Mouse (Mus musculus): ENCODE results near the gene R3hdml. TPM values are rescaled to one million over a fixed set of nuclear protein-coding genes. Genes with fewer than 3 reads are reported as not detected.

The R3hdml gene
- polyA plus RNA-seq, 1 experiment from 2014 or later = not detected

GRCm38 (mm10) chr2:163480191-163480825, 11.8 kb upstream of the R3hdml start:
- H3K36me3 ChIP-seq = no peaks in the 10 kb centered on the region
- H3K9me3 ChIP-seq = no peaks in the 10 kb centered on the region
- no peak overlapping the region for H3K4me2 ChIP-seq (replicated peaks)
- H3K27me3 ChIP-seq = peaks cover 23% of the 10 kb centered on the region
- no peak overlapping the region for H3K4me3 ChIP-seq
- H3K9ac ChIP-seq = no peak overlapping the region
- peaks cover 7% of the 10 kb centered on the region for H3K4me1 ChIP-seq
- H3K27ac ChIP-seq = no peak overlapping the region
- WGBS = 49% methylated on average over 18 of the region's 18 CpGs
- no peak for ATAC-seq (ENCODE audit: insufficient number of reproducible peaks, insufficient read depth, low FRiP score, low TSS enrichment)

GRCm38 (mm10) chr2:163481539-163482029, 10.5 kb upstream of the R3hdml start:
- WGBS = under 1% methylated on average over 21 of the region's 21 CpGs
- Histone ChIP-seq H3K27ac (no peak overlapping the region), H3K4me1 (peaks cover 7% of the 10 kb centered on the region), H3K36me3 (no peaks in the 10 kb centered on the region), H3K9ac (0 out of 2 replicates have a peak overlapping the region, but pooled peaks have one; percentile 5), H3K4me3 (peak overlapping the region; percentile 16), H3K27me3 (peaks cover 23% of the 10 kb centered on the region), H3K4me2 (replicated peaks) (peak overlapping the region; percentile 44), H3K9me3 (no peaks in the 10 kb centered on the region)
- 0 out of 2 replicates have a peak, but pooled peaks have one; percentile 52 for ATAC-seq (ENCODE audit: insufficient number of reproducible peaks, insufficient read depth, low FRiP score, low TSS enrichment)

- 87% methylated on average over 3 of the region's 3 CpGs for WGBS
- H3K4me1 ChIP-seq = no peaks in the 10 kb centered on the region
- H3K27me3 ChIP-seq = peaks cover 8% of the 10 kb centered on the region; the same call in 1 of the 2 replicates
- H3K27ac ChIP-seq = no peak overlapping the region
- no peak for ATAC-seq (ENCODE audit: insufficient number of reproducible peaks, insufficient read depth, low FRiP score, low TSS enrichment)
- no peaks in the 10 kb centered on the region for H3K9me3 ChIP-seq
- H3K4me2 ChIP-seq (replicated peaks) = no peak overlapping the region
- H3K4me3 ChIP-seq = no peak overlapping the region
- no peaks in the 10 kb centered on the region for H3K36me3 ChIP-seq
- H3K9ac ChIP-seq = no peak overlapping the region
Measured at GRCm38 (mm10) chr2:163487360-163487759, 4.8 kb upstream of the R3hdml start.

- Histone ChIP-seq H3K27ac (no peak overlapping the region), H3K9ac (no peak overlapping the region), H3K36me3 (no peaks in the 10 kb centered on the region), H3K9me3 (no peaks in the 10 kb centered on the region), H3K4me1 (0 out of 2 replicates have a peak, but pooled peaks cover 10% of the 10 kb centered on the region), H3K4me3 (no peak overlapping the region), H3K27me3 (peaks cover 5% of the 10 kb centered on the region; the same call in 1 of the 2 replicates), H3K4me2 (replicated peaks) (no peak overlapping the region)
- WGBS = 50% methylated on average over 5 of the region's 5 CpGs
- no peak for ATAC-seq (ENCODE audit: insufficient number of reproducible peaks, insufficient read depth, low FRiP score, low TSS enrichment)
Measured at GRCm38 (mm10) chr2:163489725-163490291, 2.3 kb upstream of the R3hdml start.

- 91% methylated on average over 17 of the region's 17 CpGs for WGBS
- H3K36me3 ChIP-seq = no peaks in the 10 kb centered on the region
- 0 out of 2 replicates have a peak, but pooled peaks cover 10% of the 10 kb centered on the region for H3K4me1 ChIP-seq
- H3K9ac ChIP-seq = no peak overlapping the region
- ATAC-seq (ENCODE audit: insufficient number of reproducible peaks, insufficient read depth, low FRiP score, low TSS enrichment) = no peak
- no peaks in the 10 kb centered on the region for H3K9me3 ChIP-seq
- H3K27ac ChIP-seq = no peak overlapping the region
- H3K4me2 ChIP-seq (replicated peaks) = no peak overlapping the region
- H3K27me3 ChIP-seq = peaks cover 5% of the 10 kb centered on the region; the same call in 1 of the 2 replicates
- H3K4me3 ChIP-seq = no peak overlapping the region
Measured at GRCm38 (mm10) chr2:163490656-163491055, 1.5 kb upstream of the R3hdml start.

- H3K4me2 ChIP-seq (replicated peaks) = no peak overlapping the region
- no peak overlapping the region for H3K9ac ChIP-seq
- peaks cover 5% of the 10 kb centered on the region; the same call in 1 of the 2 replicates for H3K27me3 ChIP-seq
- H3K27ac ChIP-seq = no peak overlapping the region
- ATAC-seq (ENCODE audit: insufficient number of reproducible peaks, insufficient read depth, low FRiP score, low TSS enrichment) = no peak
- no peak overlapping the region for H3K4me3 ChIP-seq
- H3K9me3 ChIP-seq = no peaks in the 10 kb centered on the region
- 57% methylated on average over 7 of the region's 7 CpGs for WGBS
- no peaks in the 10 kb centered on the region for H3K36me3 ChIP-seq
- H3K4me1 ChIP-seq = 0 out of 2 replicates have a peak, but pooled peaks cover 10% of the 10 kb centered on the region
Measured at GRCm38 (mm10) chr2:163491351-163491750, 767 bp upstream of the R3hdml start.

GRCm38 (mm10) chr2:163493031-163493430, 913 bp downstream of the R3hdml start:
- H3K4me1 ChIP-seq = 0 out of 2 replicates have a peak, but pooled peaks cover 10% of the 10 kb centered on the region
- no peaks in the 10 kb centered on the region for H3K9me3 ChIP-seq
- H3K9ac ChIP-seq = no peak overlapping the region
- H3K4me2 ChIP-seq (replicated peaks) = no peak overlapping the region
- no peak overlapping the region for H3K27ac ChIP-seq
- WGBS = 18% methylated on average over 5 of the region's 5 CpGs
- no peaks in the 10 kb centered on the region for H3K36me3 ChIP-seq
- H3K27me3 ChIP-seq = peaks cover 5% of the 10 kb centered on the region; the same call in 1 of the 2 replicates
- no peak for ATAC-seq (ENCODE audit: insufficient number of reproducible peaks, insufficient read depth, low FRiP score, low TSS enrichment)
- H3K4me3 ChIP-seq = no peak overlapping the region

- Histone ChIP-seq H3K4me2 (replicated peaks) (no peak overlapping the region), H3K27me3 (peaks cover 5% of the 10 kb centered on the region; the same call in 1 of the 2 replicates), H3K4me1 (0 out of 2 replicates have a peak, but pooled peaks cover 10% of the 10 kb centered on the region), H3K9me3 (no peaks in the 10 kb centered on the region), H3K27ac (no peak overlapping the region), H3K4me3 (no peak overlapping the region), H3K9ac (no peak overlapping the region), H3K36me3 (no peaks in the 10 kb centered on the region)
- no peak for ATAC-seq (ENCODE audit: insufficient number of reproducible peaks, insufficient read depth, low FRiP score, low TSS enrichment)
- WGBS = 50% methylated on average over 5 of the region's 5 CpGs
Measured at GRCm38 (mm10) chr2:163493976-163494375, 1.9 kb downstream of the R3hdml start.

- Histone ChIP-seq H3K9me3 (no peaks in the 10 kb centered on the region), H3K9ac (no peak overlapping the region), H3K27me3 (peaks cover 5% of the 10 kb centered on the region; the same call in 1 of the 2 replicates), H3K27ac (no peak overlapping the region), H3K4me2 (replicated peaks) (no peak overlapping the region), H3K36me3 (no peaks in the 10 kb centered on the region), H3K4me1 (0 out of 2 replicates have a peak, but pooled peaks cover 10% of the 10 kb centered on the region), H3K4me3 (no peak overlapping the region)
- 44% methylated on average over 6 of the region's 6 CpGs for WGBS
- no peak for ATAC-seq (ENCODE audit: insufficient number of reproducible peaks, insufficient read depth, low FRiP score, low TSS enrichment)
Measured at GRCm38 (mm10) chr2:163494456-163494855, 2.3 kb downstream of the R3hdml start.

GRCm38 (mm10) chr2:163502219-163502618, 10.1 kb downstream of the R3hdml start:
- no peaks in the 10 kb centered on the region for H3K4me1 ChIP-seq
- no peak for ATAC-seq (ENCODE audit: insufficient number of reproducible peaks, insufficient read depth, low FRiP score, low TSS enrichment)
- no peak overlapping the region for H3K4me2 ChIP-seq (replicated peaks)
- no peaks in the 10 kb centered on the region for H3K27me3 ChIP-seq
- no peak overlapping the region for H3K4me3 ChIP-seq
- 83% methylated on average over 2 of the region's 2 CpGs for WGBS
- no peak overlapping the region for H3K27ac ChIP-seq
- H3K9me3 ChIP-seq = no peaks in the 10 kb centered on the region
- no peaks in the 10 kb centered on the region for H3K36me3 ChIP-seq
- H3K9ac ChIP-seq = no peak overlapping the region

GRCm38 (mm10) chr2:163503191-163503590, 11.1 kb downstream of the R3hdml start:
- Histone ChIP-seq H3K9me3 (no peaks in the 10 kb centered on the region), H3K4me1 (no peaks in the 10 kb centered on the region), H3K36me3 (no peaks in the 10 kb centered on the region), H3K4me2 (replicated peaks) (no peak overlapping the region), H3K4me3 (no peak overlapping the region), H3K9ac (no peak overlapping the region), H3K27me3 (no peaks in the 10 kb centered on the region), H3K27ac (no peak overlapping the region)
- no peak for ATAC-seq (ENCODE audit: insufficient number of reproducible peaks, insufficient read depth, low FRiP score, low TSS enrichment)
- 75% methylated on average over 7 of the region's 7 CpGs for WGBS
